Comparison of ENCODE assay signal across 17 mouse cellular contexts in the genomic region with DNA sequence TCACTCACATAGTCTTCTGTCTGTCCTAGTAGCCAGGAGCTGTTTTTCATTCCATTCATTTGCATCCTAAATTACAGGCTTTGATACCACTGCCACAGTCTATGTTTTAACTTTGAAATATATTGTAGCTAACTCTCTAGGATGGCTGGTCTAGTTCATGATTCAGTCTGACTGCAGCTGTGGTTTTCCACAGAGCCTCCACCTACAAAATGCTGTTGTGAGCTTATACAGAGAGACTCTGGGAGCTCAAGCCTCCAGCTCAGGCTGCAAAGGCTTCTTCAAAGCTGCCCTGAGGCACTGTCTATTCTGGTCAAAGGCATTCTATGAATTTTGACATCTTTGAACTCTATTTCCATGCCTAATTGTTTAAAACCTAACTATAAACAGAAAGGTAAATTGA.
"Had no signal": no experiment of that assay in that cellular context is flagged by ENCODE, and none has a peak within 500 bp of the region (broad histone marks: within the 10 kb centered on the region; RNA-seq: fewer than 3 reads in every experiment).

No protein-coding gene starts in this region.

- DNase-seq: gastrocnemius, postnatal 14 days; gastrocnemius, postnatal 36 days; heart, adult 11 months; heart, adult 2 months; heart, postnatal 14 days; heart, postnatal 36 days; kidney, adult 11 months; kidney, adult 2 months; kidney, adult 9 months; kidney, postnatal 14 days; kidney, postnatal 36 days; layer of hippocampus, adult 9-11 months; layer of hippocampus, postnatal 36 days; left cerebral cortex, postnatal 4 days had no signal

- ATAC-seq: hindbrain, postnatal 0 days; intestine, embryonic 16.5 days; liver, embryonic 12.5 days had no signal
